Mouse (Mus musculus) hematopoietic multipotent progenitor cell, adult 10-12 weeks (in vitro differentiated cells): ENCODE measurements around the gene Tnfrsf22. TPM values are rescaled to one million over a fixed set of nuclear protein-coding genes. Genes with fewer than 3 reads are reported as not detected.

Source experiments
- polyA plus RNA-seq: library from polyadenylated mRNA; stranded (reverse); fragments of >175 nt; gene quantifications from 2 replicates; pipeline ENCODE4 v1.2.3, GENCODE M21; 2012; ENCODE audit warnings: low replicate concordance

The Tnfrsf22 gene
- polyA plus RNA-seq, result 0.80 and 2.9 TPM in 2 replicates

GRCm38 (mm10) chr7:143649034-143649768 lies at the start of gene Tnfrsf22:
Gene Tnfrsf22, minus strand, starts transcription at chr7:143649661.

GRCm38 (mm10) chr7:143685359-143686067 lies 36.1 kb upstream of the Tnfrsf22 start, which contains the start of gene Tnfrsf23:
Gene Tnfrsf23, minus strand, starts transcription at chr7:143685872.

GRCm38 (mm10) chr7:143628540-143628939 lies 20.9 kb downstream of the Tnfrsf22 start, which contains the start of gene Tnfrsf26:
Gene Tnfrsf26, minus strand, starts transcription at chr7:143628722.

GRCm38 (mm10) chr7:143599428-143600230 lies 49.8 kb downstream of the Tnfrsf22 start, which contains the start of gene Cars:
Gene Cars, minus strand, starts transcription at chr7:143600090.

Other genes with a start within 250 kb of the Tnfrsf22 start
- gene Cdkn1c, start 188.6 kb downstream of the Tnfrsf22 start, polyA plus RNA-seq, result 1.7 and 2.8 TPM in 2 replicates
- 0.99 TPM in 1 of 2 replicates, not detected in the other for gene Slc22a18, start 175.9 kb downstream of the Tnfrsf22 start, polyA plus RNA-seq
- 0.79 TPM in 1 of 2 replicates, not detected in the other for gene Phlda2, start 146.5 kb downstream of the Tnfrsf22 start, polyA plus RNA-seq
- gene Nap1l4, start 100.6 kb downstream of the Tnfrsf22 start, polyA plus RNA-seq, result 41.2 and 62.2 TPM in 2 replicates
- gene Cars, start 49.6 kb downstream of the Tnfrsf22 start, polyA plus RNA-seq, result 10.6 and 28.2 TPM in 2 replicates
- 0.96 and 1.4 TPM in 2 replicates for gene Tnfrsf26, start 20.9 kb downstream of the Tnfrsf22 start, polyA plus RNA-seq
- gene Tnfrsf23, start 36.2 kb upstream of the Tnfrsf22 start, polyA plus RNA-seq, result 0.19 and 0.52 TPM in 2 replicates
- gene Osbpl5, start 107.3 kb upstream of the Tnfrsf22 start, polyA plus RNA-seq, result 29.4 and 30.4 TPM in 2 replicates
- gene Mrgprg, start 117.3 kb upstream of the Tnfrsf22 start, polyA plus RNA-seq, result not detected in 2 replicates
- gene Mrgpre, start 134.8 kb upstream of the Tnfrsf22 start, polyA plus RNA-seq, result 10.2 and 10.7 TPM in 2 replicates
- 3.6 and 6.1 TPM in 2 replicates for gene Nadsyn1, start 173.2 kb upstream of the Tnfrsf22 start, polyA plus RNA-seq
- 6.0 and 14.0 TPM in 2 replicates for gene Dhcr7, start 173.5 kb upstream of the Tnfrsf22 start, polyA plus RNA-seq
- gene Gm498, start 217.2 kb upstream of the Tnfrsf22 start, polyA plus RNA-seq, result not detected in 2 replicates